Mouse (Mus musculus) spleen, postnatal 14 days (tissue): ENCODE measurements around the gene Hsf4.
"Not testable (repeated sequence)": the region's sequence is repeated elsewhere in the genome, so short reads cannot be mapped to it uniquely, and the experiment has no call there.

Source experiments
- DNase-seq, 2 experiments: peaks; one replicate each; pipeline ENCODE4 v3.0.0; 2021 to 2022; ENCODE audit warnings: low spot score in 2 of 2

Gene Hsf4

GRCm38 (mm10) chr8:105269461-105269947 is at the start of gene Hsf4:
TSS of gene Hsf4 (plus strand) at chr8:105269801.
- no peak for DNase-seq

- DNase-seq, result no peak
These were observed 45.8 kb upstream of the Hsf4 start for GRCm38 (mm10) chr8:105223850-105224249.

- peak; percentile 93 to 96 for DNase-seq
These were observed 45.0 kb upstream of the Hsf4 start, which contains the start of gene D230025D16Rik for GRCm38 (mm10) chr8:105224413-105225271. TSS of gene D230025D16Rik (plus strand) at chr8:105225145.

GRCm38 (mm10) chr8:105225272-105225593 is 44.4 kb upstream of the Hsf4 start:
- no peak for DNase-seq

GRCm38 (mm10) chr8:105225917-105226316 is 43.7 kb upstream of the Hsf4 start:
- no peak for DNase-seq

- no peak for DNase-seq
These were observed 37.9 kb upstream of the Hsf4 start for GRCm38 (mm10) chr8:105231503-105232320.

- not testable (repeated sequence) for DNase-seq
These were observed 37.3 kb upstream of the Hsf4 start for GRCm38 (mm10) chr8:105232321-105232693.

GRCm38 (mm10) chr8:105233126-105233935 is 36.3 kb upstream of the Hsf4 start:
- no peak for DNase-seq

GRCm38 (mm10) chr8:105235206-105235605 is 34.4 kb upstream of the Hsf4 start:
- DNase-seq, result no peak

GRCm38 (mm10) chr8:105237442-105238142 is 32.0 kb upstream of the Hsf4 start:
- no peak for DNase-seq

GRCm38 (mm10) chr8:105241016-105241415 is 28.6 kb upstream of the Hsf4 start:
- DNase-seq, result no peak

GRCm38 (mm10) chr8:105251954-105252353 is 17.6 kb upstream of the Hsf4 start:
- DNase-seq, result no peak

GRCm38 (mm10) chr8:105252680-105253537 is 16.7 kb upstream of the Hsf4 start:
- DNase-seq, result no peak

GRCm38 (mm10) chr8:105253766-105254151 is 15.8 kb upstream of the Hsf4 start:
- DNase-seq, result no peak

- DNase-seq, result peak; percentile 81 to 88
These were observed 15.2 kb upstream of the Hsf4 start for GRCm38 (mm10) chr8:105254152-105254965.

- DNase-seq, result peak in 1 of 2 experiments; percentile 48
These were observed 14.6 kb upstream of the Hsf4 start, which contains the start of gene B3gnt9 for GRCm38 (mm10) chr8:105254966-105255350. TSS of gene B3gnt9 (minus strand) at chr8:105255153.

- DNase-seq, result no peak
These were observed 12.1 kb upstream of the Hsf4 start for GRCm38 (mm10) chr8:105257318-105258114.
